ENCODE assay signal across 30 mouse cellular contexts in genomic region chr8:90608410-90608809, GRCm38 (mm10).
A peak's percentile ranks its signal among the peaks of the same experiment; 100 is the strongest.
DNase-seq lines count a peak whose midpoint lies in the region; ATAC-seq lines count a peak whose summit lies in the region.
"Had no signal": no experiment of that assay in that cellular context is flagged by ENCODE, and none has a peak within 500 bp of the region (broad histone marks: within the 10 kb centered on the region; RNA-seq: fewer than 3 reads in every experiment).

No protein-coding gene starts in this region.

- WGBS in forebrain, embryonic 13.5 days, result 21% methylated on average over 3 of the region's 3 CpGs
- 70% methylated on average over 3 of the region's 3 CpGs for WGBS in forebrain, embryonic 11.5 days
- WGBS in midbrain, embryonic 14.5 days, result 21% methylated on average over 3 of the region's 3 CpGs
- WGBS in midbrain, embryonic 13.5 days, result 34% methylated on average over 3 of the region's 3 CpGs
- WGBS in forebrain, embryonic 14.5 days, result 13% methylated on average over 3 of the region's 3 CpGs

- H3K27ac ChIP-seq in forebrain, embryonic 13.5 days, result no peak overlapping the region
- no peak overlapping the region for H3K27ac ChIP-seq in forebrain, embryonic 11.5 days (ENCODE audit: low read depth, low read length)
- no peak overlapping the region for H3K27ac ChIP-seq in midbrain, embryonic 14.5 days (replicated peaks; ENCODE audit: low read depth, low read length)
- H3K27ac ChIP-seq in midbrain, embryonic 13.5 days, result no peak overlapping the region
- no peak overlapping the region for H3K27ac ChIP-seq in forebrain, embryonic 14.5 days (ENCODE audit: low read depth, low read length)
- H3K27ac ChIP-seq: embryonic facial prominence, embryonic 12.5 days; heart, embryonic 10.5 days; heart, embryonic 15.5 days; kidney, postnatal 0 days; liver, embryonic 15.5 days; lung, embryonic 15.5 days; neural tube, embryonic 13.5 days had no signal

- no peak for DNase-seq in forebrain, embryonic 11.5 days (ENCODE audit: low spot score)
- DNase-seq in midbrain, embryonic 14.5 days, result peak; percentile 65
- peak; percentile 70 for DNase-seq in forebrain, embryonic 14.5 days (ENCODE audit: low spot score)
- no peak for DNase-seq in thymus, postnatal 4 days
- DNase-seq in ovary, postnatal 10 days (ENCODE audit: low spot score), result no peak
- DNase-seq: adrenal gland, adult 2 months; adrenal gland, postnatal 36 days; cerebellum, adult 2 months; cerebellum, postnatal 36 days; gastrocnemius, postnatal 14 days; kidney, adult 8-10 months; kidney, postnatal 4 days; lung, postnatal 36 days; right cerebral cortex, postnatal 25 days; thymus, adult 2 months; thymus, postnatal 36 days had no signal

- no peaks in the 10 kb centered on the region for H3K27me3 ChIP-seq in forebrain, embryonic 13.5 days
- no peaks in the 10 kb centered on the region for H3K27me3 ChIP-seq in forebrain, embryonic 11.5 days (ENCODE audit: control insufficient read depth, insufficient read depth, low read length)
- no peaks in the 10 kb centered on the region for H3K27me3 ChIP-seq in midbrain, embryonic 14.5 days (ENCODE audit: control insufficient read depth, insufficient read depth, low read length)
- no peaks in the 10 kb centered on the region for H3K27me3 ChIP-seq in midbrain, embryonic 13.5 days
- no peaks in the 10 kb centered on the region for H3K27me3 ChIP-seq in forebrain, embryonic 14.5 days (replicated peaks; ENCODE audit: control insufficient read depth, insufficient read depth, low read length)
- H3K27me3 ChIP-seq: embryonic facial prominence, embryonic 12.5 days; heart, embryonic 15.5 days; liver, embryonic 15.5 days; lung, embryonic 15.5 days; neural tube, embryonic 13.5 days had no signal

- H3K9ac ChIP-seq in forebrain, embryonic 13.5 days, result no peak overlapping the region
- no peak overlapping the region for H3K9ac ChIP-seq in forebrain, embryonic 11.5 days (ENCODE audit: low read length)
- no peak overlapping the region for H3K9ac ChIP-seq in midbrain, embryonic 14.5 days (replicated peaks; ENCODE audit: low read length)
- no peak overlapping the region for H3K9ac ChIP-seq in midbrain, embryonic 13.5 days (replicated peaks)
- H3K9ac ChIP-seq in forebrain, embryonic 14.5 days (ENCODE audit: low read length), result no peak overlapping the region
- H3K9ac ChIP-seq: embryonic facial prominence, embryonic 12.5 days; heart, embryonic 15.5 days; liver, embryonic 15.5 days; lung, embryonic 15.5 days; neural tube, embryonic 13.5 days had no signal

- no peak overlapping the region for H3K4me2 ChIP-seq in forebrain, embryonic 13.5 days
- no peak overlapping the region for H3K4me2 ChIP-seq in forebrain, embryonic 11.5 days (ENCODE audit: low read depth, low read length, severe bottlenecking)
- H3K4me2 ChIP-seq in midbrain, embryonic 14.5 days (ENCODE audit: low read length), result no peak overlapping the region
- H3K4me2 ChIP-seq in midbrain, embryonic 13.5 days (replicated peaks), result no peak overlapping the region
- no peak overlapping the region for H3K4me2 ChIP-seq in forebrain, embryonic 14.5 days (ENCODE audit: low read length)
- H3K4me2 ChIP-seq: embryonic facial prominence, embryonic 12.5 days; heart, embryonic 15.5 days; liver, embryonic 15.5 days; lung, embryonic 15.5 days; midbrain, embryonic 11.5 days; neural tube, embryonic 13.5 days had no signal

- 0 out of 2 replicates have a peak, but pooled peaks have one; percentile 55 for ATAC-seq in forebrain, embryonic 13.5 days
- no peak for ATAC-seq in forebrain, embryonic 11.5 days (replicated peaks; ENCODE audit: low FRiP score)
- no peak for ATAC-seq in midbrain, embryonic 14.5 days (ENCODE audit: low FRiP score, low TSS enrichment)
- no peak for ATAC-seq in midbrain, embryonic 13.5 days
- peak; percentile 57; the same call in 1 of the 2 replicates for ATAC-seq in forebrain, embryonic 14.5 days
- ATAC-seq: activated CD4-positive, CD25-positive, alpha-beta regulatory T cell, adult 4 months; CD4-positive, CD25-positive, alpha-beta regulatory T cell, adult 4 months; intestine, embryonic 16.5 days had no signal

- no peaks in the 10 kb centered on the region for H3K36me3 ChIP-seq in forebrain, embryonic 13.5 days (ENCODE audit: poor library complexity, severe bottlenecking)
- H3K36me3 ChIP-seq in forebrain, embryonic 11.5 days (ENCODE audit: control insufficient read depth, insufficient read depth, low read length), result no peaks in the 10 kb centered on the region
- no peaks in the 10 kb centered on the region for H3K36me3 ChIP-seq in midbrain, embryonic 14.5 days (ENCODE audit: control insufficient read depth, insufficient read depth, low read length)
- no peaks in the 10 kb centered on the region for H3K36me3 ChIP-seq in midbrain, embryonic 13.5 days
- H3K36me3 ChIP-seq in forebrain, embryonic 14.5 days (ENCODE audit: control insufficient read depth, insufficient read depth, low read length), result no peaks in the 10 kb centered on the region
- H3K36me3 ChIP-seq: embryonic facial prominence, embryonic 12.5 days; heart, embryonic 10.5 days; heart, embryonic 15.5 days; liver, embryonic 15.5 days; lung, embryonic 15.5 days; neural tube, embryonic 13.5 days had no signal

- H3K4me1 ChIP-seq in forebrain, embryonic 13.5 days, result peaks cover 10% of the 10 kb centered on the region
- H3K4me1 ChIP-seq in forebrain, embryonic 11.5 days (replicated peaks; ENCODE audit: control insufficient read depth, insufficient read depth, low read length), result no peaks in the 10 kb centered on the region
- 0 out of 2 replicates have a peak, but pooled peaks cover 2% of the 10 kb centered on the region for H3K4me1 ChIP-seq in midbrain, embryonic 14.5 days (ENCODE audit: control insufficient read depth, insufficient read depth, low read length)
- peaks cover 9% of the 10 kb centered on the region for H3K4me1 ChIP-seq in midbrain, embryonic 13.5 days (replicated peaks)
- H3K4me1 ChIP-seq in forebrain, embryonic 14.5 days (ENCODE audit: control insufficient read depth, insufficient read depth, low read length), result peaks cover 8% of the 10 kb centered on the region
- H3K4me1 ChIP-seq: embryonic facial prominence, embryonic 12.5 days; heart, embryonic 10.5 days; heart, embryonic 15.5 days; liver, embryonic 15.5 days; lung, embryonic 15.5 days had no signal

- no peak overlapping the region for H3K4me3 ChIP-seq in forebrain, embryonic 13.5 days
- H3K4me3 ChIP-seq in forebrain, embryonic 11.5 days (ENCODE audit: low read depth, low read length), result no peak overlapping the region
- H3K4me3 ChIP-seq in midbrain, embryonic 14.5 days (replicated peaks; ENCODE audit: low read depth, low read length), result no peak overlapping the region
- H3K4me3 ChIP-seq in midbrain, embryonic 13.5 days (replicated peaks), result no peak overlapping the region
- no peak overlapping the region for H3K4me3 ChIP-seq in forebrain, embryonic 14.5 days (ENCODE audit: low read depth, low read length)
- H3K4me3 ChIP-seq: embryonic facial prominence, embryonic 12.5 days; erythroblast, embryonic 14.5 days; heart, embryonic 10.5 days; heart, embryonic 15.5 days; liver, embryonic 15.5 days; lung, embryonic 15.5 days; neural tube, embryonic 13.5 days had no signal

- H3K9me3 ChIP-seq in forebrain, embryonic 13.5 days (replicated peaks), result 0 out of 2 replicates have a peak, but pooled peaks cover 6% of the 10 kb centered on the region
- H3K9me3 ChIP-seq in forebrain, embryonic 11.5 days (ENCODE audit: control insufficient read depth, low read length), result no peaks in the 10 kb centered on the region
- no peaks in the 10 kb centered on the region for H3K9me3 ChIP-seq in midbrain, embryonic 14.5 days (ENCODE audit: control insufficient read depth, low read length)
- H3K9me3 ChIP-seq in midbrain, embryonic 13.5 days, result no peaks in the 10 kb centered on the region; the same call in 1 of the 2 replicates
- H3K9me3 ChIP-seq in forebrain, embryonic 14.5 days (replicated peaks; ENCODE audit: control insufficient read depth, low read length), result no peaks in the 10 kb centered on the region
- H3K9me3 ChIP-seq: embryonic facial prominence, embryonic 12.5 days; heart, embryonic 10.5 days; heart, embryonic 15.5 days; liver, embryonic 15.5 days; lung, embryonic 15.5 days; neural tube, embryonic 13.5 days had no signal

Comparison
In these comparisons a context has a peak if more than half of its experiments do, and no peak if none do; other contexts are left out.
1. ATAC-seq: peak in forebrain, embryonic 13.5 days (single experiment) and forebrain, embryonic 14.5 days (single experiment); none in forebrain, embryonic 11.5 days (single experiment), midbrain, embryonic 14.5 days (single experiment) and midbrain, embryonic 13.5 days (single experiment).
2. DNase-seq: peak in midbrain, embryonic 14.5 days (single experiment) and forebrain, embryonic 14.5 days (single experiment); none in forebrain, embryonic 11.5 days (single experiment), thymus, postnatal 4 days (single experiment) and ovary, postnatal 10 days (single experiment).